Mouse (Mus musculus) cortical plate, adult 2 months (tissue): ENCODE data around the gene Ttc9c. TPM values are rescaled to one million over a fixed set of nuclear protein-coding genes. Genes with fewer than 3 reads are reported as not detected.
"Not testable (repeated sequence)": the region's sequence is repeated elsewhere in the genome, so short reads cannot be mapped to it uniquely, and the experiment has no call there.

Source experiments
- H3K27ac ChIP-seq: fragments of 200-500 bp; 2 replicates; pipeline ENCODE4 v1.5.1; 2012; ENCODE audit warnings: low read length, control low read depth, inconsistent platforms; ENCODE audit not compliant: insufficient read depth
- H3K4me1 ChIP-seq: fragments of 200-500 bp; 2 replicates; pipeline ENCODE4 v1.6.1; 2011; ENCODE audit warnings: low read length; ENCODE audit not compliant: control insufficient read depth, insufficient read depth
- H3K4me3 ChIP-seq: fragments of 200-500 bp; 2 replicates; pipeline ENCODE4 v1.5.1; 2011; ENCODE audit warnings: mild to moderate bottlenecking, low read length, control low read depth; ENCODE audit not compliant: insufficient read depth
- CTCF ChIP-seq: fragments of 200-500 bp; IDR thresholded peaks from 2 replicates; pipeline ENCODE4 v1.5.1; 2011; ENCODE audit warnings: mild to moderate bottlenecking, control low read depth, low read length; ENCODE audit not compliant: insufficient read depth; ENCODE audit errors: extremely low read depth
- POLR2A ChIP-seq: fragments of 200-500 bp; IDR thresholded peaks from 2 replicates; pipeline ENCODE4 v1.6.1; 2011; ENCODE audit warnings: mild to moderate bottlenecking, low read length, control low read depth; ENCODE audit not compliant: insufficient read depth; ENCODE audit errors: extremely low read depth
- polyA plus RNA-seq: library from polyadenylated mRNA; depleted of rRNA; stranded (reverse); fragments of >200 nt; gene quantifications from 2 replicates; pipeline ENCODE4 v1.2.3, GENCODE M21; 2012

Gene Ttc9c
- polyA plus RNA-seq, 1 experiment, result 29.5 TPM

DNA sequence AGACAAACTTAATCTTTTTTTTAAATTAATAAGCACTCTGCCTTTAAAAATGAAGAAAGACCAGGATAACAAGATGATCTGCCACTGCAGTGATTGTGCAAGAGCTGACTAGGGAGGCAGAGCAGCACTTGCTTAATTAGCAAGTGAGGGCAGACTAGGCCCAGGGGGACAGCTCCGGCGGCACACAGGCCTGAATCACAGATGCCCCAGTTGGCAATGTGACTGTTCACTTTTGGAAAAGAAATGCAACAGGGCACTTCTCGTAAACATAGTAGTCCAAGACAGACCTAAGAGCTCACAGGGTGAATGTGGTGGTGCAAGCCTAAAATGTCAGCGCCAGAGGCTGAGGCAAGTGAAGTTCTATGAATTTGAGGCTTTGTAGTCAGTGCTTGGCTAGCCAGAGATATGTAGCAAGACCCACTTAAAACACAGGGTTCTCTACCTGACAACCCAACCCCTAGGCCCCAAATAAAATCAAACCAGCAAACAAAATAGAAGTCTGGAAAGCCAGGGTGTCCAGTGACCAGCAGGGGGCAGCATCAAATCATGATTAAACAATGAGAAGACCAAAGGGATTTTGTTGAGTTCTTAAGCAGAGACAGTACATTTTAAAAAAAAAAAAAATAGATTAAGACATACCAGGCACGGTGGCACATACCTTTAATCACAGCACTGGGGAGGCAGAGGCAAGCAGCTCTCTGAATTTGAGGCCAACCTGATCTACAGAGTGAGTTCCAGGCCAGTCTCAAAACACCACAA lies 25.4 kb upstream of the Ttc9c start:
- Histone ChIP-seq H3K4me1 (no peaks in the 10 kb centered on the region; the same call in 1 of the 2 replicates), H3K27ac (no peak overlapping the region), H3K4me3 (no peak overlapping the region)
- no peak for TF ChIP-seq POLR2A
- peak; percentile 62 for TF ChIP-seq CTCF

DNA sequence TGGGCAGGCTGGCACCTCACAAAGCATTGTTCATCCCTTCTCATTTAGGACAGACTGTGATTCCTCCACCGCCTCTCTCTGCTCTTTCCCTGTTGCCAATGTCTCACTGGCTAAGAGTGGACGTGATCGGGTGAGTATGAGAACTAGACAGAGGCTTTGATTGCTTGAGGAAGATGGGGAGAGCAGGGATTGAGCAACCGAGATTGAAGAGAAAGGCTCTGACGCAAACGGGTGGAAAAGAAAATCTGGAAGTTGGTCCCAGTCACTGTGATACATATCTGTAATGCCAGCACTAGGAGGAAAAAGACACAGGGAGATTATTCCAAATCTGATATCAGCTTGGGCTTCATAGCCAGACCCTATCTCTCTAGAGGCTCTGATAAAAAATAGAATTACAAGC lies 23.8 kb upstream of the Ttc9c start:
- H3K27ac ChIP-seq, result no peak overlapping the region
- TF ChIP-seq POLR2A (no peak), CTCF (no peak)
- no peak overlapping the region for H3K4me3 ChIP-seq
- no peaks in the 10 kb centered on the region; the same call in 1 of the 2 replicates for H3K4me1 ChIP-seq

DNA sequence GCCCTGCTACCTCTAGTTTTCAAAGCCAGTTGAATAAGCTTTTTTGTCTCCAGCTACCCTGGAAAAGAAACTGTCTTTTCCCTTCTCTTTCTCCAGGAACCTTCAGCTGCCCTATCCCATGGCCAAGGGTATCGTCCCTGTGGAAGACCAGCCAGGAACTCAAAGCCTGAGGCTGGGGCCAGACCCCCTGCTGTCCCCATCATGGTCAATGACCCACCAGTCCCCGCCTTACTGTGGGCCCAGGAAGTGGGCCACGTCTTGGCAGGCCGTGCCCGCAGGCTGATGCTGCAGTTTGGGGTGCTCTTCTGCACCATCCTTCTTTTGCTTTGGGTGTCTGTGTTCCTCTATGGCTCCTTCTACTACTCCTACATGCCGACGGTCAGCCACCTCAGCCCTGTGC lies 21.9 kb upstream of the Ttc9c start:
- peaks cover 2% of the 10 kb centered on the region; the same call in 1 of the 2 replicates for H3K4me1 ChIP-seq
- no peak overlapping the region for H3K27ac ChIP-seq
- peak overlapping the region; percentile 68 for H3K4me3 ChIP-seq
- no peak for TF ChIP-seq CTCF
- TF ChIP-seq POLR2A, result no peak

DNA sequence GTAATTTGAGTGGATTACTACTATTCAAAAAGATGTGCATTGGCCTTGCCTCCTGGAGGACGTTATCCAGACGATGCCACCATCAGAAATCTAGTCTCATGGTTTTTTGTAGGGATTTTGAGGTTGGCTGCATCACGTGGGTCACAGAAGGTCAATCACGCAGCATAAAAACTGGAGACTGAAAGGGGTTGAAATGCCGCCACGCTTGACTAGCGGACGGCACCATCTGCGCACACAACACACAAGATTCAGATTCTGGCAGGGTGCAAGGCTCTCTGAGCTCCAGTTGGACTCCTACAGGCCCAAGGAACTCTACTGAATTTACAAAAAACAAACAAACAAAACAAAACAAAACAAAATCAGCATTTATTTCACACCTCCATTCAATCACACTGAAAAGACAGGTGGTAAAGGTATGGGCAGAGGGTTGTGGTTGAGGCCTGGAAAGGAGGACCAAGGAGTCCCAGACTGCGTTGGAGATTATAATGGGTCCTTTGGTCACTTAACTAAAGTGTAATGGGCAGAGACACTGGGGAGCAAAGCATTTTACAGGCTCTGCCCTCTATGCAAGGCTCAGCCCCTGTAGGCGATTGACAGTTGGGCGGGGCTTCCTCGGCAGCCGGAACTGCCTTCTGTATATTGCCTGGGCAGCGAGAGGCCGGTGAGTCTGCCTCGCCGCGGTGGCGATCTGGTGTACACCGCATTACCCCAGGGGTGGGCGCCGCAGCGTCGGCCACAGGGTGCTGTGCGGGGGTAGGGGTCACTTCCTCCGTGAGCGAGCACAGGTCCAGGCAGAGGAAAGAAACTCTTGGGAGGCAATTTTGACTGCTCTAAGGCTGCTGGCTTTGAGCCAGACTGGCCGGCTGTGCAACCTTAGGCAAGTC lies 21.0 kb upstream of the Ttc9c start:
- Histone ChIP-seq H3K4me1 (peaks cover 2% of the 10 kb centered on the region; the same call in 1 of the 2 replicates), H3K4me3 (peak overlapping the region; percentile 68), H3K27ac (peak overlapping the region; percentile 74)
- TF ChIP-seq POLR2A (peak; percentile 74), CTCF (no peak)

DNA sequence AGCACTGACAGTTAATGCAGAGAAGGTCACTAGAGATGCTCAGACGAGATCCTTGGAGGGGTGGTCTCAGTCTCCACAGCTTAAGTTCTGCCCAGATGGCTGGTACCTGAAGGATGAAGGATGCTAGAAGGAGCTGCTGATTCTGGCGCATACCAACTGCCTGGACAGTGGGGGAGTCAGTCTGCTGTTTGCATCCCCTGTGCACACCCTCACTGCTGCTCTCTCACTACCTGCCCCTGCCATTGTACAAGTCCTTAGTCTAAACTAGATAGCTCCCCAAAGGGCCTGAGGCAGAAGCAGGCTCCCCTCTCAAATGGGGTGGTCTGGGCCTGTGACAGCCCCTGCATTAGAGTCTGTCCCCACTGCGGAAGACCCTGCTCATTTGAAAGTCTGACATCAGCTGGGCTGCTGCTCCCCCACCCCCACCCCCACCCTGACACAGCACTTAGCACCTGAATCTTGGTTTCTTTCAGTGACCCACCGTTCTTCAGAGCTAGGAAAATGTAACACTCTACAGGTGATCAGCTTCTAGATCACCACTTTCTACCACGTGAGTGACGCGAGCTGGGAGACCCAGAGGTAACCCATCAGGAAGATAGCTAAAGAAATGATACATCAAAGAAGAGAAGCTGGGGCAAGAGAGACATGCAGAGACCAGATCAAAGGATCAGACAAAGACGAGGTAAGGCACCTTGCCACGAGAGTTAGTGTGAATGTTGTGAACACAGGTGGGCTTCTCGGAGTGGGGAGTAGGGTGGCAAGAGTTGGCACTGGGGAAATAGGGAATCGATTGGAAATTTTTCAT lies 20.2 kb upstream of the Ttc9c start, which contains the start of gene Gng3:
Gng3 (minus strand) TSS at position 92 of the 805 bp plus-strand sequence.
- peak; percentile 97 for TF ChIP-seq POLR2A
- TF ChIP-seq CTCF, result no peak
- Histone ChIP-seq H3K4me3 (peak within 1 kb of the TSS; percentile 68), H3K27ac (peak within 1 kb of the TSS; percentile 96), H3K4me1 (peaks cover 2% of the 10 kb centered on the region; the same call in 1 of the 2 replicates)

DNA sequence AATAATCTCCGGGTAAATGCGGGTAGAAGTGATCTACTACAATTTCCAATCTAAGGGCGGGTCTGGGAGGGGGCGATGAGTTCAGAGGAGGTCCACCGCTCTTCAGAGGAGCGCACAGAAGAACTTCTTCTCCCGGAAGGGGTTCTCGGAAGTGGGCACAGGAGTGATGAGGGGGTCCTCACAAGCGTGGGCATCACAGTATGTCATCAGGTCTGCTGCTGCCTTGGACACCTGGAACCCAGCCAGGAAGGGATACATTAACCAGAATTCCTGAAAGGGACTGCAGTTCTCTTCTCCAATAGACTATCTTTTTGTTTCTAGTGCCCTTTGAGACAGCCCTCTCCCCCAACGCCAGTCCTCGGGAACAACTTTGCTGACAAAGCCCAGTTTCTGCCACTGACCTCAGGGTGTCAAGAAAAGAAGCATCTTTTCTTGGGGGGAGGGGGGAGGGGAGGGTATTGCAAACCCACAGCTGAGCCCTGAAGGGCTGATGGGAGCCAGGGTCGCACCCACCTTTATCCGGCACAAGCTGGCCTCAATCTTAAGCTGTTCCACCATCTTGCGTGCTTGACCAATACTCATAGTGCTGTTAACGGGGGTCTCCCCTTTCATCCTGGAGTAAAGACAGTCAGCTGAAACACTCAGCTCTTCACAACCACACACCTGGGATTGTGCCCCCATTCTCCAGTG lies 19.1 kb upstream of the Ttc9c start:
- no peak; the same call in 1 of the 2 replicates for TF ChIP-seq POLR2A
- no peak for TF ChIP-seq CTCF
- peak overlapping the region; percentile 68 for H3K4me3 ChIP-seq
- H3K4me1 ChIP-seq, result peaks cover 2% of the 10 kb centered on the region; the same call in 1 of the 2 replicates
- H3K27ac ChIP-seq, result peak overlapping the region; percentile 96

DNA sequence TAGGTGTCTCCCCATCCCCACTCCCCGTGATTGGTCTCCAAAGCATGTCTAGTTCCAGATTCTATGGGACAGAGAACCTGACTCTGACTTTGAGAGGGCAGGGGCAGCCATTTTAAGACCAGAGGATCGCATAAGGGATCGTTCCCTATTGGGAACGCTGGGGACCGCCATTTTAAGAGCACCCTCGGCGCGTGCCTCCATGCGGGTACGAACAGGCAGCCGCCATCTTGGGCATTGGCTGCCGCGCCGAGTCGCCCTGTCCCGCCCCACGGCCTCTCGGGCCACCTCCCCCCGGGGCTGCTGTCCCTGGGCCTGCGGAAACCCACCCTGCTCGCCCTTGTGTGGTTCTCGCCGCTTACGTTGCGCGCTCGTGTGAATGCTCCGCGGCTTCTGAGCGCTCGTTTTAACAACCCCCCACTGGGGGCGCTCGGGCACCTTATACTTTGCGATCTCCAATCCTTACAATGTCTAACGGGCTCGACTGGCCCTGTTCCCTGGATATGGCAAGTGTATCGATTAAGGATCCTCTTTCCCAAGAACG lies 18.2 kb upstream of the Ttc9c start, which contains the start of gene Bscl2:
Bscl2 (plus strand) TSS at position 217 of the 541 bp plus-strand sequence.
- H3K27ac ChIP-seq, result peak within 1 kb of the TSS; percentile 96
- TF ChIP-seq CTCF, result no peak; the same call in 1 of the 2 replicates
- TF ChIP-seq POLR2A, result peak; percentile 48
- H3K4me1 ChIP-seq, result peaks cover 2% of the 10 kb centered on the region; the same call in 1 of the 2 replicates
- peak within 1 kb of the TSS; percentile 68 for H3K4me3 ChIP-seq

DNA sequence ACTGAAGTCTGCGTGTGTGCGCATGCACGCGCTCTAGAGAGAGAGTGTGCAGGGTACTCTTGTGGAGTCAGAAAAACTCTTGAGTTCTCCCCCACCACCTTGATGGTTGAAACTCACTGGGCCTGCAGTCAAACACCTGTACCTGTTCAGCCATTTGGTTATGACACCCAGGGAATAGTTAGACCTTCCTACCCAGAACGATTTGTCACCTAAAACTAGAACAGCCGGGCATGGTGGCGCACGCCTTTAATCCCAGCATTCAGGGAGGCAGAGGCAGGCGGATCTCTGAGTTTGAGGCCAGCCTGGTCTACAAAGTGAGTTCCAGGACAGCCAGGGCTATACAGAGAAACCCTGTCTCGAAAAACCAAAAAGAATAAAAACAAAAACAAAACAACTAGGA lies 17.2 kb upstream of the Ttc9c start:
- H3K27ac ChIP-seq, H3K4me1 ChIP-seq, H3K4me3 ChIP-seq: not testable (repeated sequence)
